Mouse (Mus musculus): ENCODE measurements around the gene Ifngr2.

- TF ChIP-seq CTCF (IDR thresholded peaks at IDR 0.05; ENCODE audit: control insufficient read depth, insufficient read depth, insufficient replicate concordance, low read depth, low read length) (no peak), POLR2A (IDR thresholded peaks at IDR 0.05; ENCODE audit: control insufficient read depth, low read depth, low read length) (no peak)
These were observed 52.4 kb downstream of the Ifngr2 start for GRCm38 (mm10) chr16:91599242-91599641.

All from testis, adult 2 months (tissue).